Mouse (Mus musculus) midbrain, embryonic 13.5 days (tissue): ENCODE results near the gene Aoc1. TPM values are rescaled to one million over a fixed set of nuclear protein-coding genes. Genes with fewer than 3 reads are reported as not detected.
A peak's percentile ranks its signal among the peaks of the same experiment; 100 is the strongest.

Experiments used
- ATAC-seq: fragments of 200-750 bp; cut with Nextera tagmentation; 2 replicates; pipeline ENCODE4 v1.8.0; 2017; ENCODE audit warnings: mild to moderate bottlenecking, moderate TSS enrichment, moderate library complexity
- H3K27ac ChIP-seq: fragments of 300-500 bp; sonication (generic); 2 replicates; pipeline ENCODE4 v1.5.1; 2015; ENCODE audit warnings: inconsistent platforms, mild to moderate bottlenecking, moderate library complexity
- H3K27me3 ChIP-seq: fragments of 300-500 bp; sonication (generic); 2 replicates; pipeline ENCODE4 v1.6.1; 2015; ENCODE audit warnings: mild to moderate bottlenecking, inconsistent platforms
- H3K36me3 ChIP-seq: fragments of 300-500 bp; sonication (generic); 2 replicates; pipeline ENCODE4 v1.6.1; 2015; ENCODE audit warnings: mild to moderate bottlenecking, inconsistent platforms
- H3K4me1 ChIP-seq: fragments of 300-500 bp; sonication (generic); replicated peaks from 2 replicates; pipeline ENCODE4 v1.6.1; 2015; ENCODE audit warnings: inconsistent platforms
- H3K4me2 ChIP-seq: fragments of 300-500 bp; sonication (generic); replicated peaks from 2 replicates; pipeline ENCODE4 v1.6.1; 2015; ENCODE audit warnings: moderate library complexity, mild to moderate bottlenecking, inconsistent platforms
- H3K4me3 ChIP-seq: fragments of 300-500 bp; sonication (generic); replicated peaks from 2 replicates; pipeline ENCODE4 v1.5.1; 2015; ENCODE audit warnings: mild to moderate bottlenecking, inconsistent platforms
- H3K9ac ChIP-seq: fragments of 300-500 bp; sonication (generic); replicated peaks from 2 replicates; pipeline ENCODE4 v1.6.1; 2015; ENCODE audit warnings: mild to moderate bottlenecking, inconsistent platforms
- H3K9me3 ChIP-seq: fragments of 300-500 bp; sonication (generic); 2 replicates; pipeline ENCODE4 v1.6.1; 2016; ENCODE audit warnings: mild to moderate bottlenecking, inconsistent platforms
- WGBS: fragments of 180-500 bp; shearing (Covaris S2); methylation state at CpG from one replicate; pipeline ENCODE4 v1.1.7; 2015; 5-methylcytosine and 5-hydroxymethylcytosine counted together
- polyA plus RNA-seq: library from polyadenylated mRNA; unstranded; fragments of >200 nt; fragmentation: Nextera tagmentation; extraction: Ambion mirVana; gene quantifications from 2 replicates; pipeline ENCODE4 v1.2.1, GENCODE M21; 2015

The Aoc1 gene
- polyA plus RNA-seq, 1 experiment from 2014 or later: not detected

DNA sequence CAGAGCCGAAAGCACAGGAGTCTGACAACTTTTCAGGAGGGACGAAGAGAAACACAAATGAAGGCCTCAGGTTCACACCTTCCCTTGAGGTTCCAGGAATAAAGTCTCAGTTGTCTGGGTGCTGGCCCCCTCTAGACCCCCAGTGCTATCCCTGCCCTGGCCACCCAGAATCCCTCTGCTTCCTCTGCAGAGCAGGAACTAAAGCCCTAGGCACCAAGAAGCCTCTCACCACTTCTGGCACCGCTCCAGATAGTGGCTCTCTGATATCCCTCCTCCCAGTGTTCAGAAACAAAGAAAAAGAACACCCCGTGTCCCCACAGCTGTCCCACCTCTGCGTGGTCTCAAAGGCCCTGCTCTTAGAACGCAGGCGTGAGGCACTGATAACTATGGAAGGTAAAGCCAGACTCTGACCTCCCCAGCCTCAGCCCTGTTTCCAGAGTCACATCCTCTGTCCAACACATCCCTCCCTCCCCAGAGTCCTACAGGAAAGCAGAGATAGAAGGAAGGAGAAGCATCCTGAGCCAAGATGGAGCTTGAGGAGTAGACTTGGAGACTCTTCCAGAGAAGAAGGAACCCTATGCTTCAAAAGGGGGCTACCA is 32.2 kb upstream of the Aoc1 start, which contains the start of gene Tmem176a:
Tmem176a (plus strand) TSS at position 549 of the 599 bp plus-strand sequence.
- peak; percentile 41 for ATAC-seq
- 23% methylated on average over 7 of the region's 7 CpGs for WGBS
- H3K4me3 ChIP-seq: peak within 1 kb of the TSS; percentile 41

GRCm38 (mm10) chr6:48840973-48841625 is 31.6 kb upstream of the Aoc1 start, which contains the start of gene Tmem176b:
TSS of gene Tmem176b (minus strand) at chr6:48841496.
- H3K27me3 ChIP-seq: no peaks in the 10 kb centered on the region
- 19% methylated on average over 6 of the region's 6 CpGs for WGBS
- peak within 1 kb of the TSS; percentile 41 for H3K4me3 ChIP-seq
- peak within 1 kb of the TSS; percentile 50 for H3K9ac ChIP-seq
- H3K27ac ChIP-seq: peak within 1 kb of the TSS; percentile 85
- peak; percentile 95 for ATAC-seq
- H3K4me1 ChIP-seq: peaks cover 44% of the 10 kb centered on the region
- peak within 1 kb of the TSS; percentile 55 for H3K4me2 ChIP-seq
- H3K9me3 ChIP-seq: no peaks in the 10 kb centered on the region
- 0 out of 2 replicates have a peak, but pooled peaks cover 5% of the 10 kb centered on the region for H3K36me3 ChIP-seq

More for the DNA sequence above, 32.2 kb upstream of the Aoc1 start, which contains the start of gene Tmem176a:
- H3K27ac ChIP-seq: peak within 1 kb of the TSS; percentile 85
- H3K4me2 ChIP-seq: peak within 1 kb of the TSS; percentile 55
- H3K9ac ChIP-seq: peak within 1 kb of the TSS; percentile 50
- no peaks in the 10 kb centered on the region for H3K9me3 ChIP-seq
- no peaks in the 10 kb centered on the region for H3K27me3 ChIP-seq
- H3K36me3 ChIP-seq: peaks cover 6% of the 10 kb centered on the region
- H3K4me1 ChIP-seq: peaks cover 44% of the 10 kb centered on the region

DNA sequence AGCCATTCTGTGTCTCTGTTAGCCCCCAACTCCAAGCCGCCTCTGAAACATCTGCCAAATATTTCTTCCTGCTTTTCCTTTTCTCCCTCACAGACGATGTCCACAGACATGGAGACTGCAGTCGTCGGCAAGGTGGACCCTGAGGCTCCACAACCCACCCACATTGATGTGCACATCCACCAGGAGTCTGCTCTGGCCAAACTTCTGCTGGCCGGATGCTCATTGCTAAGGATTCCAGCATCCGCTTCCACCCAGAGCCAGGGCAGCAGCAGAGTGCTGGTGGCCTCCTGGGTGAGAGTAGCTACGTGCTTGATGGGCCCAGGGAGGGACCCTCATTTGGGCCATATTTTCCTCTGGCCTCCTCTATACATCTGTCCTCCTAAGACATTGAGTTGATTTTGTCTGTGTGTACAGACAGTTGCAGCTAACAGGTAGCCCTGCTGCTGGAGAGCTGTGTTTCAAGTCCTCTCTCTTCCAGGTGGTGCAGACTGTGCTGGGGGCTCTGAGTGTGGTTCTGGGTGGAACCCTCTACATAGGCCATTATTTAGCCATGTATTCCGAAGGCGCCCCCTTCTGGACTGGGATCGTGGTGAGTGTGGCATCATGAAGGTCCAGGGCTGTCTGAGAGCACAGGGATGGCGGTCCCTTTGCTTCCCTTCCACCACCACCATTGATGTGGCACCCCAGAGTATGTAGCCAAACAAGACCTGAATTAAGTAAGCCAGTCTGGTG is 30.4 kb upstream of the Aoc1 start:
- Histone ChIP-seq H3K4me3 (no peak overlapping the region), H3K27me3 (no peaks in the 10 kb centered on the region), H3K36me3 (0 out of 2 replicates have a peak, but pooled peaks cover 5% of the 10 kb centered on the region), H3K9me3 (no peaks in the 10 kb centered on the region), H3K4me1 (peaks cover 44% of the 10 kb centered on the region), H3K27ac (no peak overlapping the region), H3K4me2 (peak overlapping the region; percentile 55), H3K9ac (no peak overlapping the region)
- 76% methylated on average over 11 of the region's 11 CpGs for WGBS
- ATAC-seq: no peak

DNA sequence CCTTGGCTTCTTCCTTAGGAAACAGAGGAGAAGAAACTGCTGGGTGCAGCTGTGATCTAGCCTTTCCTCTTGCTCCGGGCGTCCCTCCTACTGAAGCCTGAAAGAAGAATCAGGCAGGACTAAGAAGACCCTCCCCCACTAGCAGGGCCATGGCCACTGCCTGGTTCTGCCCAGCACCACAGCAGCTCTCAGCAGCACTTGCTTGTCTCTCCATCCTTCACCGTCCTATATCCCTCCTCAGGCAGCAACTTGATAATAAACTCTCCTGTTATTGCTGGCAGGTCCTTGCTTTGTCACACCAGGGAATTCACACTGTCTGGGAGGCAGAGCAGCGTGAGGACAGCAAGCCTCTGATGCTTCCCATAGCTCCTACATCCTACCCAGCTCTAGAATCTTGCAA is 27.6 kb upstream of the Aoc1 start:
- Histone ChIP-seq H3K36me3 (0 out of 2 replicates have a peak, but pooled peaks cover 5% of the 10 kb centered on the region), H3K9me3 (no peaks in the 10 kb centered on the region), H3K27ac (no peak overlapping the region), H3K4me1 (peaks cover 24% of the 10 kb centered on the region), H3K4me3 (no peak overlapping the region), H3K4me2 (no peak overlapping the region), H3K9ac (no peak overlapping the region), H3K27me3 (no peaks in the 10 kb centered on the region)
- no peak for ATAC-seq
- 72% methylated on average over 4 of the region's 4 CpGs for WGBS

DNA sequence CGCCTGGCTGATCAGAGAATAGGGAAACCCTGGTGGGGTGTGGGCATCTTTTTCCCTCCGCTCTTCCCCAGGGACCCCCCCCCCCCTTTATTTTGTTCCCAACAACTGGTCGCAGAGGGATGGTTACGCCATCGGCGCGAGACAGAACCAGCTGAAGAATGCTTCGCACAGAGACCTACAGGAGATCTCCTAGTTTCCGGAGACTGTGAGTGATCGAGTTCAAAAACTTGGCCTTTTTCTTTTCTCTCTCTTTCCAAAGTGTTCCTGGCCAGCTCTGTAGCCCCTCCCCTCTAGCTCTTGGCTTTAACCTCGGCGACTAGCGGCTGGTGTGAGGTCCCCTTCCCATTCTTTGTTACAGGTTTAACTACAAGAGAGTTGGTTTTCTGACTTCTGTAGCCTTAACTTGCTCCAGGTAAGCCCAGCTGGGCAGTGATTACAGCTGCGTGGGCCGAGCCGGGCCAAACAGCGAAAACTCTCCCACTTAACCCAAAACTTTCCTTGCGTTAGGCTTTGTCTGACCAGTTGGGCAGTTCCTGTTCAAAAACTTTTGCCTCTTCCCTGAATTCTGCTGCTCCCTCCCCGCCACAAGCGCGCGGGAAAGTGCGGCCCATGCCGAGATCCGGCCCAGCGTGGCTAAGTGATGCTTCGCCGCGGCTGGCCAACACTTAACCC is 20.7 kb upstream of the Aoc1 start:
- WGBS: under 1% methylated on average over 29 of the region's 29 CpGs
- Histone ChIP-seq H3K4me2 (peak overlapping the region; percentile 66), H3K36me3 (no peaks in the 10 kb centered on the region), H3K9ac (peak overlapping the region; percentile 49), H3K9me3 (no peaks in the 10 kb centered on the region), H3K27me3 (0 out of 2 replicates have a peak, but pooled peaks cover 2% of the 10 kb centered on the region), H3K27ac (no peak overlapping the region), H3K4me1 (peaks cover 10% of the 10 kb centered on the region), H3K4me3 (peak overlapping the region; percentile 37)
- peak; percentile 56; the same call in 1 of the 2 replicates for ATAC-seq

DNA sequence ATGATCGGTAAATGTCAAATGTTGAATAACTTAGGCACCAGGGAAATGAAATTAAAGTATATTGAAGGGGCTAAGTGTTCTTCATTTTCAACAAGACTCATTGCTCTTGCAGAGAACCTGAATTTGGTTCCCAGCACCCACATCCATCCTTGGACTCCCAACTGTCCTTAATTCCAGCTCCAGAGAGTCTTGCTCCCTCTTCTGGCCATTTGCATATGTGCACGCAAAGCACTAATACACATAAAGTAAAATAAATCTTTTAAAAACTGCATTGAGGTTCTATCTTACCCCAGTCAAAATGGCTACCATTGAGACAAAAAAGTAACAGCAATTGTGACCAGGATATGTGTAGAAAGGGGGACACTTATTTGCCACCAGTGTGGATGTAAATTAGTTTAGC is 18.5 kb upstream of the Aoc1 start:
- no peaks in the 10 kb centered on the region for H3K9me3 ChIP-seq
- H3K4me2 ChIP-seq: no peak overlapping the region
- H3K27me3 ChIP-seq: 0 out of 2 replicates have a peak, but pooled peaks cover 2% of the 10 kb centered on the region
- H3K36me3 ChIP-seq: no peaks in the 10 kb centered on the region
- H3K4me1 ChIP-seq: peaks cover 10% of the 10 kb centered on the region
- WGBS: 99% methylated on average over 2 of the region's 2 CpGs
- no peak overlapping the region for H3K9ac ChIP-seq
- H3K27ac ChIP-seq: no peak overlapping the region
- H3K4me3 ChIP-seq: no peak overlapping the region
- no peak for ATAC-seq

GRCm38 (mm10) chr6:48857613-48858302 is 14.9 kb upstream of the Aoc1 start:
- no peak overlapping the region for H3K9ac ChIP-seq
- H3K4me2 ChIP-seq: no peak overlapping the region
- no peak overlapping the region for H3K4me3 ChIP-seq
- WGBS: 53% methylated on average over 8 of the region's 8 CpGs
- H3K9me3 ChIP-seq: no peaks in the 10 kb centered on the region
- no peak for ATAC-seq
- H3K36me3 ChIP-seq: no peaks in the 10 kb centered on the region
- 0 out of 2 replicates have a peak, but pooled peaks cover under 1% of the 10 kb centered on the region for H3K27me3 ChIP-seq
- no peak overlapping the region for H3K27ac ChIP-seq
- 0 out of 2 replicates have a peak, but pooled peaks cover 7% of the 10 kb centered on the region for H3K4me1 ChIP-seq

GRCm38 (mm10) chr6:48860130-48860815 is 12.4 kb upstream of the Aoc1 start:
- Histone ChIP-seq H3K27me3 (no peaks in the 10 kb centered on the region), H3K4me2 (peak overlapping the region; percentile 26), H3K4me1 (0 out of 2 replicates have a peak, but pooled peaks cover 7% of the 10 kb centered on the region), H3K4me3 (no peak overlapping the region), H3K27ac (no peak overlapping the region), H3K9ac (no peak overlapping the region), H3K36me3 (no peaks in the 10 kb centered on the region), H3K9me3 (no peaks in the 10 kb centered on the region)
- peak; percentile 56 for ATAC-seq
- WGBS: 12% methylated on average over 23 of the region's 23 CpGs

DNA sequence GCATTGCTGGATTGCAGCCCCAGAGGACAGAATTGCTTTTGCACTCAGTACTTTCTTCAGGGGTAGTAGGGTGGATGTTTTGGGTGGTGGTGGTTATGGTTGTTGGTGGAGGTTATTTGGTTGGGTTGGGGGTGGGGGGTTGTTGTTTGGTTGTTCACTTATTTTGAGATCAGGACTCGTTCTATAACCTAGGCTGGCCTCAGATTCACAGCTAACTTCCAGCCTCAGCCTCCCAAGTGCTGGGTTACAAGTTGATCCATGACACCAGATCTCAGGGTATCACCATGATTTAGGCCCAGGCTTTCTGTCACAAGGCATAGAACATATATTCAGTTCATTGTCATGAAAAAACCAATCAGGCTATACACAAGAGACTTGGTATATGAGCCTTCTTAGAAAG is 11.8 kb upstream of the Aoc1 start:
- Histone ChIP-seq H3K36me3 (no peaks in the 10 kb centered on the region), H3K4me2 (no peak overlapping the region), H3K4me1 (peaks cover 10% of the 10 kb centered on the region), H3K9ac (no peak overlapping the region), H3K27ac (no peak overlapping the region), H3K27me3 (no peaks in the 10 kb centered on the region), H3K4me3 (no peak overlapping the region), H3K9me3 (no peaks in the 10 kb centered on the region)
- no peak for ATAC-seq
- WGBS: 97% methylated on average over 1 of the region's 1 CpGs

GRCm38 (mm10) chr6:48861616-48862280 is 10.9 kb upstream of the Aoc1 start:
- no peaks in the 10 kb centered on the region for H3K9me3 ChIP-seq
- H3K9ac ChIP-seq: no peak overlapping the region
- no peak overlapping the region for H3K27ac ChIP-seq
- H3K4me1 ChIP-seq: peaks cover 18% of the 10 kb centered on the region
- 74% methylated on average over 12 of the region's 12 CpGs for WGBS
- H3K36me3 ChIP-seq: no peaks in the 10 kb centered on the region
- no peaks in the 10 kb centered on the region for H3K27me3 ChIP-seq
- no peak overlapping the region for H3K4me2 ChIP-seq
- ATAC-seq: no peak
- H3K4me3 ChIP-seq: no peak overlapping the region
